Mouse (Mus musculus): ENCODE results near the gene Lypd4.

DNA sequence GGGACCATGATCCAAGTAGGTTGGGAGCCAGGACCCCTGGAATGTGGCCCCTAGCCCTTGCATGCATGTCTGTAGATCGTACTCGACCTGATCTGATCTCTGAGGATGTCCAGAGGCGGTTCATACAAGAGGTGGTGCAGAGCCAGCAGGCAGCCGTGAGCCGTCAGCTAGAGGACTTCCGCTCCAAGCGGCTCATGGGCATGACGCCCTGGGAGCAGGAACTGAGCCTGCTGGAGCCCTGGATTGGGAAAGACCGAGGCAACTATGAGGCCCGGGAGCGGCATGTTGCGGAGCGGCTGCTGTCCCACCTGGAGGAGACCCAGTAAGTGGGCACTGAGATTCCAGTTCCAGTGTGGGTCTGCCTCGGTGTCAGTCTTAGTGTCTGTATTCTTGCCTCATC lies 42.7 kb upstream of the Lypd4 start:
- TF ChIP-seq POLR2A (IDR thresholded peaks at IDR 0.05; ENCODE audit: extremely low read depth, insufficient read depth, low read length) (no peak), CTCF (IDR thresholded peaks at IDR 0.05; ENCODE audit: low read depth, low read length) (no peak)

All from liver, adult 2 months (tissue).